Mouse (Mus musculus) liver, postnatal 0 days (tissue): ENCODE measurements at regions not wholly inside any gene's neighbourhood (a gene's known extent, or its start where the extent isn't known, plus 50 kb on each side); places are given as distances from the start of the nearest gene placed in this dataset.

Experiments used
- CTCF ChIP-seq: sonication (generic); IDR thresholded peaks from 2 replicates; pipeline ENCODE4 v1.5.1; 2016; ENCODE audit warnings: antibody characterized with exemption, low read depth
- EP300 ChIP-seq: IDR thresholded peaks from 2 replicates; pipeline ENCODE4 v1.6.1; 2016; ENCODE audit warnings: antibody characterized with exemption, low read depth, mild to moderate bottlenecking

DNA sequence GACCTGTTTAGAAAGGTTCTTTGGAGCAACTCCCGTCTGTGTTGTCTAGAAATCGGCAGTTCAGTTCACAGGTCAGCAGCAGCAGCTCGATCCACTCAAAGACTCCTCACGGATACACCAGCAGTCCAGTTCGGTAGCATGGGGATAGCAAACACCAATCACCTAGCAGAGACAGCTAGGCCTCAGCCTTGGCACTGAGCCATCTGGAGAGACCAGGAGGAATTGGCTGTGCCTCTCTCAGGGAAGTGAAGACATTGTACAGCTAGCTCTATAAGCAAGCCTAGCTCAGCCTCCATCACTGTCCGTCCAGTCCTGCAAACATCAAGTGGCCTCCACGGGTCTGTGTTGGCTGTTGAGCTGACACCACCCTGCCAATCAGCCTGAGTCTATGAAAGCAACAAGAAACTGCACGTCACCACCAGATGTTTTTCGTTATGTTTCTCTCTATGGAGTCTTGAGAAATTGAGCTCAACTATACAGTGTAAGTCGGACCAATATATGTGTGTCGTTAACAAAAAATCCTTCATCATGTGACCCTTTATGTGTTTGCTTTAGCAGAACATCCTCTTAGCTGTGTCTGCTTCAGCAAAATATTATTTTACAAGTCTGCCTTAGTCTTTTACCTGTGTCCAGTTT lies 209.3 kb downstream of the Plxna1 start:
- TF ChIP-seq EP300 = no peak
- no peak for TF ChIP-seq CTCF
